Mouse (Mus musculus) erythroblast, embryonic 14.5 days (primary cell): Measurements from ENCODE around the gene Gm7138.

Source experiments
- GATA1 ChIP-seq: IDR thresholded peaks from 2 replicates; pipeline ENCODE4 v1.6.1; 2012; ENCODE audit warnings: low read length, inconsistent platforms, mixed read lengths
- TAL1 ChIP-seq: IDR thresholded peaks from 3 replicates; pipeline ENCODE4 v1.6.1; 2012; ENCODE audit warnings: low read length, inconsistent platforms, mixed read lengths

- no peak for TF ChIP-seq GATA1
- TF ChIP-seq TAL1: no peak
Observed at GRCm38 (mm10) chr10:77815514-77815913, 38.8 kb upstream of the Gm7138 start.
